Mouse (Mus musculus): ENCODE data around the gene Pdlim4. TPM values are rescaled to one million over a fixed set of nuclear protein-coding genes. Genes with fewer than 3 reads are reported as not detected.
A peak's percentile ranks its signal among the peaks of the same experiment; 100 is the strongest.

The Pdlim4 gene
- polyA plus RNA-seq, 1 experiment from 2014 or later = 115 TPM

GRCm38 (mm10) chr11:54028044-54028951, 40.5 kb downstream of the Pdlim4 start, which contains the start of gene Slc22a4:
Gene Slc22a4 (minus strand): TSS chr11:54028090.
- DNase-seq (ENCODE audit: low spot score) (peak; percentile 81), ATAC-seq (ENCODE audit: low read depth) (peak; percentile 92)
- Histone ChIP-seq H3K9ac (ENCODE audit: low read depth, low read length) (peak within 1 kb of the TSS; percentile 66), H3K27me3 (replicated peaks; ENCODE audit: control insufficient read depth, insufficient read depth, low read length) (peaks cover 12% of the 10 kb centered on the region), H3K36me3 (ENCODE audit: control insufficient read depth, insufficient read depth, low read length) (no peaks in the 10 kb centered on the region), H3K4me3 (ENCODE audit: low read depth, low read length) (peak within 1 kb of the TSS; percentile 49), H3K4me2 (ENCODE audit: low read depth, low read length) (peak within 1 kb of the TSS; percentile 92), H3K27ac (replicated peaks; ENCODE audit: low read depth, low read length) (no peak within 1 kb of the TSS), H3K4me1 (ENCODE audit: control insufficient read depth, insufficient read depth, low read length) (0 out of 2 replicates have a peak, but pooled peaks cover 3% of the 10 kb centered on the region), H3K9me3 (ENCODE audit: control insufficient read depth, low read length) (no peaks in the 10 kb centered on the region)
- 4% methylated on average over 45 of the region's 61 CpGs for WGBS

DNA sequence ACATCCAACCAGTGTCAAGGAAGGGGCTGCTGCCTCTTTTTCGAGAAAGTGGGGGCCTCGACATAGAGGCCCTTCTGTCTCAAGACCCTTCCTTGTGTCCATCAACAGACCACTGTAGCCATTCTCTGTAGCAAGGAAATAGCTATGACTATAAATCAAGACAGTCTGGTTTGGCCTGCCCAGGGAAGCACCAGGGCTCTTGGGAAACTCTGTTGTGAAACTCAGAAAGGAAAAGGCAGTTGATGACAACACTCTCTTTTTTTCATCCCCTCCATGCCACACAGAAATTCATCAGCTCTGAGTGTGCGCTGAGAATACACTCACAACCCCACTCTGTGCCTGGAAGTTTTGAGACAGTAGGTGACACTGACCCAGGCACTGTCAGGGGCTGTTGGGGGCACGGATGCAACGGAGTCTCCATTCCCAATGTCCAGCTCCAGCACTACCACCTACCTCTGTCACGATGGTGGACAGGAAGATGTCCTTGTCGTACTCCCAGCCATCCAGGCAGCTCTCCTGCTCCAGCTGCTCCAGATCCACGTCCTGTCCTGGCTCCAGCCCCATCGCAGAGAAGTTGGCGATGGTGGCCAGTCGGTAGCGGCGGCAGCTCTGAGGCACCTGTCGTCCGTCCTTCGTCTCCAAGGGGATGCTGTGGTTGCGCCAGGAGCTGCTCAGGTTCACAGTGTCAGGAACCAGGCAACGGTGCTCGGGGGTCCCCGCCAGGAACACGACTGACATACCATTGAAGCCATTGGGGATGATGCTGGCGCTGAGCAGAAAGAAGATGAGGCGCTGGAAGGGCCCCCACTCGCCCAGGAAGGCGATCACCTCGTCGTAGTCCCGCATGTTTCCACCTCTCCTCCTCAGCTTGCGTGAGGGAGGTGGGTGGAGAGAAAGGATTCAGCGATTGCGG, 41.4 kb downstream of the Pdlim4 start:
- no peaks in the 10 kb centered on the region for H3K9me3 ChIP-seq (ENCODE audit: control insufficient read depth, low read length)
- H3K4me3 ChIP-seq (ENCODE audit: low read depth, low read length) = peak overlapping the region; percentile 49
- no peaks in the 10 kb centered on the region for H3K36me3 ChIP-seq (ENCODE audit: control insufficient read depth, insufficient read depth, low read length)
- no peak overlapping the region for H3K27ac ChIP-seq (replicated peaks; ENCODE audit: low read depth, low read length)
- ATAC-seq (ENCODE audit: low read depth) (peak; percentile 14; the same call in 1 of the 2 replicates), DNase-seq (ENCODE audit: low spot score) (no peak)
- peak overlapping the region; percentile 92 for H3K4me2 ChIP-seq (ENCODE audit: low read depth, low read length)
- peak overlapping the region; percentile 66 for H3K9ac ChIP-seq (ENCODE audit: low read depth, low read length)
- WGBS = 18% methylated on average over 27 of the region's 31 CpGs
- H3K4me1 ChIP-seq (ENCODE audit: control insufficient read depth, insufficient read depth, low read length) = 0 out of 2 replicates have a peak, but pooled peaks cover 3% of the 10 kb centered on the region
- peaks cover 12% of the 10 kb centered on the region for H3K27me3 ChIP-seq (replicated peaks; ENCODE audit: control insufficient read depth, insufficient read depth, low read length)

- WGBS = 60% methylated on average over 1 of the region's 1 CpGs
- H3K36me3 ChIP-seq (ENCODE audit: control insufficient read depth, insufficient read depth, low read length) = no peaks in the 10 kb centered on the region
- H3K9me3 ChIP-seq (ENCODE audit: control insufficient read depth, low read length) = no peaks in the 10 kb centered on the region
- no peak overlapping the region for H3K27ac ChIP-seq (replicated peaks; ENCODE audit: low read depth, low read length)
- no peak overlapping the region for H3K4me3 ChIP-seq (ENCODE audit: low read depth, low read length)
- H3K4me1 ChIP-seq (ENCODE audit: control insufficient read depth, insufficient read depth, low read length) = 0 out of 2 replicates have a peak, but pooled peaks cover 3% of the 10 kb centered on the region
- DNase-seq (ENCODE audit: low spot score) = peak; percentile 18
- no peak for ATAC-seq (ENCODE audit: low read depth)
- peaks cover 12% of the 10 kb centered on the region for H3K27me3 ChIP-seq (replicated peaks; ENCODE audit: control insufficient read depth, insufficient read depth, low read length)
- H3K4me2 ChIP-seq (ENCODE audit: low read depth, low read length) = no peak overlapping the region
- no peak overlapping the region for H3K9ac ChIP-seq (ENCODE audit: low read depth, low read length)
Observed at GRCm38 (mm10) chr11:54026491-54027041, 42.2 kb downstream of the Pdlim4 start.

GRCm38 (mm10) chr11:54021396-54022093, 47.3 kb downstream of the Pdlim4 start:
- Histone ChIP-seq H3K4me3 (ENCODE audit: low read depth, low read length) (no peak overlapping the region), H3K9ac (ENCODE audit: low read depth, low read length) (no peak overlapping the region), H3K4me2 (ENCODE audit: low read depth, low read length) (no peak overlapping the region), H3K9me3 (ENCODE audit: control insufficient read depth, low read length) (no peaks in the 10 kb centered on the region), H3K36me3 (ENCODE audit: control insufficient read depth, insufficient read depth, low read length) (no peaks in the 10 kb centered on the region), H3K4me1 (ENCODE audit: control insufficient read depth, insufficient read depth, low read length) (no peaks in the 10 kb centered on the region), H3K27ac (replicated peaks; ENCODE audit: low read depth, low read length) (no peak overlapping the region), H3K27me3 (replicated peaks; ENCODE audit: control insufficient read depth, insufficient read depth, low read length) (no peaks in the 10 kb centered on the region)
- ATAC-seq (ENCODE audit: low read depth) (no peak), DNase-seq (ENCODE audit: low spot score) (no peak)
- WGBS = 85% methylated on average over 5 of the region's 5 CpGs

DNA sequence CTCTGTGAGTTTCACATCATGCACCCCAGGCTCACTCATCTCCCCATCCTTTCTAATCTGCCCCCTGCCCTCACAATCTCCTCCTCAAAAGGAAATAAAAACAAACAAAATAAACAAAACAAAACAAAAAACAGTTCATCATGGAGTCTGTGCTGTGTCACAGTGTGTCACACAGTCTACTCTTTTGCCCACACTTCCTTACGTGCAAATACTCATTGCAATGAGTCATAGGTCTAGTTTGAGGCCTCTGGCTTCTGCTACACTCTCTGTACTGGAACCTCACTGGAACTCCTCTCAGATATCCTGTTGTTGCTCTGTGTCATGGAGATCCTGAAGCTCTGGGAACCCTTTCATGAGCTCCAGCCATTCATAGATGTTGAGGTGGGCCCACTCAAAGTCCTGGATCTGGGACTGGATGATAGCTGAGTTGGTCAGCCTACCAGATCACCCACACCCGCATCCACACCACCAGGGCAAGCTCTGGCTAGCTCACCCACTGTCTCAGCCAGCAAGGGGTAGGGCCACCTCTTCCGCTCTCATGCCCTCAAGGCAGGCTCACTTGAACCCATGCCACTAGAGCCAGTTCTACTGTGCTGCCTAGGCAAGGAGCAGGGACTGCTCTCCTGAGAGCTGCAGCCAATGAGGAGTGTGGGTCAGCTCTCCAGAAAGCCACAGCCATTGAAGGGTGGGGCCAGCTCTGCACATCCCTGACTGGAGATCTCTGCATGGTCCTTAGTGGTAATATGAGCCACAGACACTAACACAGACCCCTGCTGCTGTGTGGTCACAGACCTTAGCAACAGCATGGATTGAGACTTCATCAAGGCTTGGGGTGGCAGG, 49.7 kb downstream of the Pdlim4 start:
- Histone ChIP-seq H3K9me3 (ENCODE audit: control insufficient read depth, low read length) (no peaks in the 10 kb centered on the region), H3K4me1 (ENCODE audit: control insufficient read depth, insufficient read depth, low read length) (no peaks in the 10 kb centered on the region), H3K27ac (replicated peaks; ENCODE audit: low read depth, low read length) (no peak overlapping the region), H3K4me3 (ENCODE audit: low read depth, low read length) (no peak overlapping the region), H3K9ac (ENCODE audit: low read depth, low read length) (no peak overlapping the region), H3K4me2 (ENCODE audit: low read depth, low read length) (no peak overlapping the region), H3K36me3 (ENCODE audit: control insufficient read depth, insufficient read depth, low read length) (no peaks in the 10 kb centered on the region), H3K27me3 (replicated peaks; ENCODE audit: control insufficient read depth, insufficient read depth, low read length) (no peaks in the 10 kb centered on the region)
- no peak for ATAC-seq (ENCODE audit: low read depth)
- DNase-seq (ENCODE audit: low spot score) = no peak
- 74% methylated on average over 3 of the region's 3 CpGs for WGBS

DNA sequence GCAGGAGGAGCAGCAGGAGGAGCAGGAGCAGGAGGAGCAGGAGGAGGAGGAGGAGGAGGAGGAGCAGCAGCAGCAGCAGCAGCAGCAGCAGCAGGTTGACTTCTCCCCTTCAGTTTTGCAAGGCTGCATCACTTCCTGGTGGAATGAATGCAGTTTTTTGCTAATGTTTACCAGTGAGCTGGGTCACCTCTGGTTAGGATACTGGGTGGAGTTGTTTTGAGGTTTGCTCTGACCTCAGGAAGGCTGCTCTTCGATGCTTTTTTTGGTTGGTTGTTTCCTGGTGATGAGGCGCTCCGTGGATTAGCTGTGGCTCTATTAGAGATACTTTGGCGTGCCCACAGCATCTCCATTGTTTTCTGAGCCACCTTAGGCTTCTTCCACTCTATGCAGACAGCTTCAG, 51.2 kb downstream of the Pdlim4 start:
- Histone ChIP-seq H3K27ac (replicated peaks; ENCODE audit: low read depth, low read length) (no peak overlapping the region), H3K36me3 (ENCODE audit: control insufficient read depth, insufficient read depth, low read length) (no peaks in the 10 kb centered on the region), H3K4me3 (ENCODE audit: low read depth, low read length) (no peak overlapping the region), H3K9ac (ENCODE audit: low read depth, low read length) (no peak overlapping the region), H3K9me3 (ENCODE audit: control insufficient read depth, low read length) (no peaks in the 10 kb centered on the region), H3K4me1 (ENCODE audit: control insufficient read depth, insufficient read depth, low read length) (no peaks in the 10 kb centered on the region), H3K27me3 (replicated peaks; ENCODE audit: control insufficient read depth, insufficient read depth, low read length) (no peaks in the 10 kb centered on the region), H3K4me2 (ENCODE audit: low read depth, low read length) (no peak overlapping the region)
- ATAC-seq (ENCODE audit: low read depth) (no peak), DNase-seq (ENCODE audit: low spot score) (no peak)
- 75% methylated on average over 4 of the region's 4 CpGs for WGBS

DNA sequence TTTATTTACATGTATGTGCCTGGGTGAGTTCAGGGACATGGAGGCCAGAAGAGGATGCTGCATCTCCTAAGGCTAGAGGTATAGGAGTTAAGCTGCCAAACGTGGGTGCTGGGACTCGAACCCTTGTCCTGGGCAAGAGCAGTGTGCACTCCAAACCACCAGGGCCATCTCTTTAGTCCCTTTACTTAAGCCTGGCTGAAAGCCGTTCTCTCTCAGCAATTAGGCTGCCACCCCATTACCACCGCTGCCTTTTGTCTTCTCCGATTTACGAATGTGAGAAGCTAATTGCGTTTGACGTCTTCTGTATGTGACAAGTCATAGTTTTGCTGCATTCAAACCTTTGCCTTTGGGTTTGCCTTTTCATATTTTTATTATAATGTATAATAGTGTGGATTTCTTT, 52.8 kb downstream of the Pdlim4 start:
- Histone ChIP-seq H3K4me1 (ENCODE audit: control insufficient read depth, insufficient read depth, low read length) (no peaks in the 10 kb centered on the region), H3K9me3 (ENCODE audit: control insufficient read depth, low read length) (no peaks in the 10 kb centered on the region), H3K9ac (ENCODE audit: low read depth, low read length) (no peak overlapping the region), H3K27me3 (replicated peaks; ENCODE audit: control insufficient read depth, insufficient read depth, low read length) (no peaks in the 10 kb centered on the region), H3K4me2 (ENCODE audit: low read depth, low read length) (no peak overlapping the region), H3K4me3 (ENCODE audit: low read depth, low read length) (no peak overlapping the region), H3K27ac (replicated peaks; ENCODE audit: low read depth, low read length) (no peak overlapping the region), H3K36me3 (ENCODE audit: control insufficient read depth, insufficient read depth, low read length) (no peaks in the 10 kb centered on the region)
- WGBS = 66% methylated on average over 8 of the region's 8 CpGs
- no peak for ATAC-seq (ENCODE audit: low read depth)
- no peak for DNase-seq (ENCODE audit: low spot score)
